Comparison of ENCODE assay signal across 8 mouse cellular contexts in genomic region chr4:149773408-149774093, GRCm38 (mm10). TPM values are rescaled to one million over a fixed set of nuclear protein-coding genes. Genes with fewer than 3 reads are reported as not detected.
A peak's percentile ranks its signal among the peaks of the same experiment; 100 is the strongest.
DNase-seq lines count a peak whose midpoint lies in the region; ATAC-seq and TF ChIP-seq lines count a peak whose summit lies in the region.

No protein-coding gene starts in this region.

- ATAC-seq in forebrain, embryonic 16.5 days = peak; percentile 71
- peak; percentile 79 for ATAC-seq in midbrain, embryonic 16.5 days

- H3K4me1 ChIP-seq in cerebellum, adult 2 months (ENCODE audit: control insufficient read depth, insufficient read depth, low read length) = peaks cover 14% of the 10 kb centered on the region
- no peaks in the 10 kb centered on the region; the same call in 1 of the 2 replicates for H3K4me1 ChIP-seq in spleen, adult 2 months (ENCODE audit: control insufficient read depth, insufficient read depth, insufficient read length)
- H3K4me1 ChIP-seq in forebrain, embryonic 16.5 days (replicated peaks; ENCODE audit: control insufficient read depth, insufficient read depth, low read length) = peaks cover 13% of the 10 kb centered on the region
- H3K4me1 ChIP-seq in midbrain, embryonic 16.5 days (ENCODE audit: control insufficient read depth, insufficient read depth, low read length) = peaks cover 16% of the 10 kb centered on the region

- peak in 1 of 2 experiments; percentile 57 for DNase-seq in cerebellum, adult 2 months
- no peak for DNase-seq in cerebellum, adult 8-10 months
- DNase-seq in spleen, adult 2 months (ENCODE audit: low read depth in 1 of 2, low spot score in 2 of 2) = peak in 1 of 2 experiments; percentile 29
- no peak for DNase-seq in spleen, postnatal 36 days (ENCODE audit: low spot score in 2 of 2)
- peak; percentile 67 for DNase-seq in kidney, postnatal 10 days
- DNase-seq in spleen, postnatal 4 days (ENCODE audit: low spot score in 2 of 2) = no peak

- peak overlapping the region; percentile 84 for H3K4me3 ChIP-seq in cerebellum, adult 2 months (replicated peaks; ENCODE audit: insufficient read depth, low read depth, low read length)
- H3K4me3 ChIP-seq in spleen, adult 2 months (ENCODE audit: extremely low read depth, insufficient read depth, insufficient read length) = peak overlapping the region; percentile 81
- peak overlapping the region; percentile 87 for H3K4me3 ChIP-seq in forebrain, embryonic 16.5 days (replicated peaks; ENCODE audit: low read length)
- peak overlapping the region; percentile 90 for H3K4me3 ChIP-seq in midbrain, embryonic 16.5 days (ENCODE audit: low read depth, low read length)

- peak overlapping the region; percentile 100 for H3K4me2 ChIP-seq in forebrain, embryonic 16.5 days (ENCODE audit: low read length)
- H3K4me2 ChIP-seq in midbrain, embryonic 16.5 days (ENCODE audit: low read length) = peak overlapping the region; percentile 78

- peak overlapping the region; percentile 70 for H3K27ac ChIP-seq in cerebellum, adult 2 months (ENCODE audit: insufficient read depth, low read length)
- peak overlapping the region; percentile 55; the same call in 1 of the 2 replicates for H3K27ac ChIP-seq in spleen, adult 2 months (ENCODE audit: insufficient read depth, low read length)
- H3K27ac ChIP-seq in forebrain, embryonic 16.5 days (ENCODE audit: low read length) = peak overlapping the region; percentile 65
- peak overlapping the region; percentile 87 for H3K27ac ChIP-seq in midbrain, embryonic 16.5 days (ENCODE audit: low read length)

- H3K9me3 ChIP-seq in forebrain, embryonic 16.5 days (ENCODE audit: control insufficient read depth, low read length) = no peaks in the 10 kb centered on the region
- no peaks in the 10 kb centered on the region for H3K9me3 ChIP-seq in midbrain, embryonic 16.5 days (replicated peaks; ENCODE audit: control insufficient read depth, low read length, poor library complexity, severe bottlenecking)

- H3K36me3 ChIP-seq in spleen, adult 2 months (ENCODE audit: control insufficient read depth, insufficient read depth, low read length) = no peaks in the 10 kb centered on the region
- H3K36me3 ChIP-seq in forebrain, embryonic 16.5 days (ENCODE audit: control insufficient read depth, insufficient read depth) = no peaks in the 10 kb centered on the region
- H3K36me3 ChIP-seq in midbrain, embryonic 16.5 days (ENCODE audit: control insufficient read depth, insufficient read depth, low read length) = no peaks in the 10 kb centered on the region

- TF ChIP-seq POLR2A in cerebellum, adult 2 months (IDR thresholded peaks at IDR 0.05; ENCODE audit: borderline replicate concordance, insufficient read depth, low read length) = no peak
- TF ChIP-seq POLR2A in spleen, adult 2 months (IDR thresholded peaks at IDR 0.05; ENCODE audit: low read depth, low read length) = no peak

- no peak for TF ChIP-seq CTCF in cerebellum, adult 2 months (IDR thresholded peaks at IDR 0.05; ENCODE audit: borderline replicate concordance, insufficient read depth, low read depth, low read length)
- TF ChIP-seq CTCF in spleen, adult 2 months (IDR thresholded peaks at IDR 0.05; ENCODE audit: extremely low read depth, insufficient read depth, insufficient read length, insufficient replicate concordance) = no peak

- under 1% methylated on average over 65 of the region's 65 CpGs for WGBS in cerebellum, adult 2 months
- 1% methylated on average over 61 of the region's 65 CpGs for WGBS in spleen, adult 2 months
- WGBS in forebrain, embryonic 16.5 days = under 1% methylated on average over 65 of the region's 65 CpGs
- WGBS in midbrain, embryonic 16.5 days = 0% methylated on average over 51 of the region's 65 CpGs

- H3K27me3 ChIP-seq in cerebellum, adult 2 months (ENCODE audit: control insufficient read depth, insufficient read depth, low read length) = no peaks in the 10 kb centered on the region
- H3K27me3 ChIP-seq in spleen, adult 2 months (ENCODE audit: control insufficient read depth, insufficient read depth, low read length) = no peaks in the 10 kb centered on the region
- peaks cover 15% of the 10 kb centered on the region for H3K27me3 ChIP-seq in forebrain, embryonic 16.5 days (replicated peaks; ENCODE audit: control insufficient read depth, insufficient read depth, low read length)
- no peaks in the 10 kb centered on the region for H3K27me3 ChIP-seq in midbrain, embryonic 16.5 days (ENCODE audit: control insufficient read depth, insufficient read depth, low read depth, low read length)

- H3K9ac ChIP-seq in forebrain, embryonic 16.5 days (replicated peaks; ENCODE audit: low read depth, low read length) = peak overlapping the region; percentile 84
- peak overlapping the region; percentile 95 for H3K9ac ChIP-seq in midbrain, embryonic 16.5 days (ENCODE audit: low read depth, low read length)

RNA-seq across cellular contexts. Expression of gene Slc25a33, which starts 0.5 kb away (rescaled TPM):
- polyA plus RNA-seq in cerebellum, adult 2 months (2012; rRNA removed) = 73.4 and 77.0 TPM in 2 replicates
- polyA plus RNA-seq in spleen, adult 2 months (2012; rRNA removed) = 5.4 and 7.1 TPM in 2 replicates
- 22.4 and 22.7 TPM in 2 replicates for polyA plus RNA-seq in forebrain, embryonic 16.5 days (2015; fragmentation: Nextera tagmentation; extraction: Ambion mirVana)
- 28.8 and 29.1 TPM in 2 replicates for polyA plus RNA-seq in midbrain, embryonic 16.5 days (2015; fragmentation: Nextera tagmentation; extraction: Ambion mirVana)

RNA-seq across cellular contexts. Expression of gene Tmem201, which starts 35.7 kb away (rescaled TPM):
- 146 and 171 TPM in 2 replicates for polyA plus RNA-seq in cerebellum, adult 2 months (2012; rRNA removed)
- 24.3 and 30.7 TPM in 2 replicates for polyA plus RNA-seq in spleen, adult 2 months (2012; rRNA removed)
- polyA plus RNA-seq in forebrain, embryonic 16.5 days (2015; fragmentation: Nextera tagmentation; extraction: Ambion mirVana) = 37.3 and 43.5 TPM in 2 replicates
- polyA plus RNA-seq in midbrain, embryonic 16.5 days (2015; fragmentation: Nextera tagmentation; extraction: Ambion mirVana) = 46.3 and 47.8 TPM in 2 replicates
